Mouse (Mus musculus) intestine, embryonic 15.5 days (tissue): ENCODE measurements around the gene Ankrd55. TPM values are rescaled to one million over a fixed set of nuclear protein-coding genes. Genes with fewer than 3 reads are reported as not detected.
"Not testable (repeated sequence)": the region's sequence is repeated elsewhere in the genome, so short reads cannot be mapped to it uniquely, and the experiment has no call there.

Experiments
- ATAC-seq: fragments of 200-750 bp; cut with Nextera tagmentation; 2 replicates; pipeline ENCODE4 v1.8.0; 2017; ENCODE audit warnings: moderate TSS enrichment, moderate library complexity
- H3K27ac ChIP-seq: fragments of 300-500 bp; sonication (generic); 2 replicates; pipeline ENCODE4 v1.5.1; 2015; ENCODE audit warnings: mild to moderate bottlenecking, inconsistent platforms
- H3K27me3 ChIP-seq: fragments of 300-500 bp; sonication (generic); replicated peaks from 2 replicates; pipeline ENCODE4 v1.6.1; 2015; ENCODE audit warnings: inconsistent platforms
- H3K36me3 ChIP-seq: fragments of 300-500 bp; sonication (generic); 2 replicates; pipeline ENCODE4 v1.6.1; 2015; ENCODE audit warnings: inconsistent platforms
- H3K4me1 ChIP-seq: fragments of 300-500 bp; sonication (generic); replicated peaks from 2 replicates; pipeline ENCODE4 v1.6.1; 2015; ENCODE audit warnings: inconsistent platforms
- H3K4me2 ChIP-seq: fragments of 300-500 bp; sonication (generic); replicated peaks from 2 replicates; pipeline ENCODE4 v1.6.1; 2015; ENCODE audit warnings: mild to moderate bottlenecking, inconsistent platforms
- H3K4me3 ChIP-seq: fragments of 300-500 bp; sonication (generic); replicated peaks from 2 replicates; pipeline ENCODE4 v1.5.1; 2015; ENCODE audit warnings: inconsistent platforms
- H3K9ac ChIP-seq: fragments of 300-500 bp; sonication (generic); 2 replicates; pipeline ENCODE4 v1.6.1; 2015; ENCODE audit warnings: inconsistent platforms
- H3K9me3 ChIP-seq: fragments of 300-500 bp; sonication (generic); 2 replicates; pipeline ENCODE4 v1.6.1; 2016; ENCODE audit warnings: inconsistent platforms
- WGBS: fragments of 180-500 bp; shearing (Covaris S2); methylation state at CpG from one replicate; pipeline ENCODE4 v1.1.7; 2015; 5-methylcytosine and 5-hydroxymethylcytosine counted together
- polyA plus RNA-seq: library from polyadenylated mRNA; unstranded; fragments of >200 nt; fragmentation: Nextera tagmentation; extraction: Ambion mirVana; gene quantifications from 2 replicates; pipeline ENCODE4 v1.2.1, GENCODE M21; 2015

Gene Ankrd55
- polyA plus RNA-seq, 1 experiment from 2014 or later, result 0.21 TPM

DNA sequence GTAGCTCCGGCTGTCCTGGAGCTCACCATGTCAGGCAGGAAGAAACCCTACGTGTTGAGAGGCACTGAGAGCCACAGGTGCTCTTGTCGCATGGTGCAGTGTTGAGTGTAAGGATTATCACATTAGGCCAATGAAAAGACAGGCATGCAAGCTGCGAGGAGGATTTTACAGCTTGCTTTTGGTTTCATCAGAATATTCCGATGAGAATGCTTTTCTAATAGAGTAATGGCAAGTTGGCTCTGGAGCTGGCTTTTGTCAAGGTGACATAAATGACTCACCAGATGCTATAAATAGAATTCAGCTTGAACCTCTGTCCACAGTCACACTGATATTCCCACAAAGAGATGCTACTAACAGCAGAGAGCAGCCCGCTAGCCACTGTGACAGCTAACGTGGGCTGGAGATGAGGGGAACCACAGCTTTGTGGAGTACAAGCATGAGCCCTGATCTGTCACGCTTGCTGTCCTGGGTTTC, 137.0 kb downstream of the Ankrd55 start:
- Histone ChIP-seq H3K4me3 (no peak overlapping the region), H3K27me3 (no peaks in the 10 kb centered on the region), H3K4me1 (0 out of 2 replicates have a peak, but pooled peaks cover 3% of the 10 kb centered on the region), H3K36me3 (no peaks in the 10 kb centered on the region), H3K9ac (no peak overlapping the region), H3K9me3 (no peaks in the 10 kb centered on the region), H3K4me2 (no peak overlapping the region), H3K27ac (no peak overlapping the region; the same call in 1 of the 2 replicates)
- 0 out of 2 replicates have a peak, but pooled peaks have one; percentile 34 for ATAC-seq
- 34% methylated on average over 8 of the region's 8 CpGs for WGBS

DNA sequence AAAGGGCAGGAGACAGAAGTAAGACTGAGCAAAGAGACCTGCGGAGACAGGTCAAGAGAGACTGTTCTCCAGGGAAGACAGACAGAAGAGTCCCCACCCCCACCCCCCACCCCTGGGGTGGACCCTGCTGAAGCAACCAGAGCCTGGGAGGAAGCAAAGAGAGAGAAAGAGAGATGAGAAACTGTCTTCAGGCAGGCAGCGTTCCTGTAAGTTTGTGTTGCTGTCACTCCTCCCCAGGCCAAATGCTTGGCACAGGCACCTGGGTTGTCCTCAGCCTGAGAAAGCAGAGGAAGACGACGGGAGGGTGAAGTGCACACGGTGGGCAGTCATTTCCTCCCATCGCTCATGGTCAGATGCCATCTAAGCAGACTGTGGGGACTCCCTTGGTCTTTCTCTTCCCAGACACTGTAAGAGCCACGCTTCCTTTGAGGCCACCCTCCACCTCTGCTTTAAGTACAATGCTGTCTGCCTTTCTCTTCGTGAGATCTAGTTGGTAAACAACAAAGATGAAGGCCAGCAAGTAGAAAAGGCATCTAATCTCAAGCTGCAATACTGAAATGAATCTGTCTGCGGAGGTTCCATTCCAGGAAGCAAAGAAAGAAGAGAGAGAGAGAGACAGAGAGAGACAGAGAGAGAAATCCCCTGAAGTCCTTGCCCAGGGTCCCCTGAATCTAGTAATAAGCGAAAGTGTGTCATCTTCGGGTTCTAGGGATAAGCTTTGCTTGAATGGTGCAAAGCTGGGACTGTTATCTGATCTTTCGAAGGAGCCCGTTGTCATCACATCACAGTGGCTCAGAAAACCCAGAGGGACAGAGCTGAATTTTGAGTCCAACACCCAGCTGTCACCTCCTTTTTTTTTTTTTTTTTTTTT, 138.2 kb downstream of the Ankrd55 start:
- H3K36me3 ChIP-seq, result no peaks in the 10 kb centered on the region

DNA sequence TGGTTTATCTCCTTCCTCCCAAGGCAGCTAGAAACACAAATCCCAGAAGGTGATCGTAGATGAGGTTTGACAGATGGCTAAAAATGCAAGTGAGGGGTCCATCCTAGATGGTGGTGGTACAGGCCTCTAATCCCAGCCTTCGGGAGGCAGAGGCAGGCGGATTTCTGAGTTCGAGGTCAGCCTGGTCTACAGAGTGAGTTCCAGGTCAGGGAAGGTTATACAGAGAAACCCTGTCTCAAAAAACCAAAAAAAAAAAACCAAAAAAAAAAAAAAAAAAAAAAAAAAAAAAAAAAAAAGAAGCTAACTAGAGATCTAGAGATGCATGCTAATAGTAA, 138.9 kb downstream of the Ankrd55 start:
- H3K9ac ChIP-seq, H3K4me3 ChIP-seq, H3K4me1 ChIP-seq, ATAC-seq, H3K27ac ChIP-seq, H3K27me3 ChIP-seq, H3K36me3 ChIP-seq, H3K9me3 ChIP-seq, H3K4me2 ChIP-seq: not testable (repeated sequence)
- WGBS, result 92% methylated on average over 4 of the region's 4 CpGs

More for the DNA sequence above, 138.2 kb downstream of the Ankrd55 start:
- Histone ChIP-seq H3K27me3 (no peaks in the 10 kb centered on the region), H3K9me3 (no peaks in the 10 kb centered on the region), H3K4me2 (no peak overlapping the region), H3K9ac (no peak overlapping the region), H3K27ac (no peak overlapping the region; the same call in 1 of the 2 replicates), H3K4me3 (no peak overlapping the region), H3K4me1 (0 out of 2 replicates have a peak, but pooled peaks cover 3% of the 10 kb centered on the region)
- ATAC-seq, result no peak
- 62% methylated on average over 13 of the region's 13 CpGs for WGBS

DNA sequence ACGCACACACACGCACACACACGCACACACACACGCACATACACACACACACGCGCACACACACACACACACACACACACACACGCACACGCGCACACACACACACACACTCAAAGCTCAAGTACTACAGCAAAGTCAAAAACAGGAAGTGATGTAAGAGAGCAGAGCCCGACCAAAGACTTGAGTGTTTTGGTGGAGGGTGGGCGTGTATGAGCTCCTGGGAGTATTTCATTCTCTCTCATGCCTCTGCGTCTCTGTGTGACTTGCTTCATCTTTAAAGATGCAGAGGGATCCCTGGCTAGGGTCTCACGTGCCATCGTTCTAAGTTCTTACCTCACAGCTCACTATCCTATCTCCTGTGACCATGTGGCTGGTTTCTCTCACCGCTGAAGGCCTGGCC, 139.3 kb downstream of the Ankrd55 start:
- Histone ChIP-seq H3K9me3 (no peaks in the 10 kb centered on the region), H3K4me2 (no peak overlapping the region), H3K4me1 (0 out of 2 replicates have a peak, but pooled peaks cover 3% of the 10 kb centered on the region), H3K27me3 (no peaks in the 10 kb centered on the region), H3K27ac (no peak overlapping the region), H3K4me3 (no peak overlapping the region), H3K36me3 (no peaks in the 10 kb centered on the region), H3K9ac (no peak overlapping the region)
- WGBS, result 86% methylated on average over 15 of the region's 15 CpGs
- ATAC-seq, result no peak

DNA sequence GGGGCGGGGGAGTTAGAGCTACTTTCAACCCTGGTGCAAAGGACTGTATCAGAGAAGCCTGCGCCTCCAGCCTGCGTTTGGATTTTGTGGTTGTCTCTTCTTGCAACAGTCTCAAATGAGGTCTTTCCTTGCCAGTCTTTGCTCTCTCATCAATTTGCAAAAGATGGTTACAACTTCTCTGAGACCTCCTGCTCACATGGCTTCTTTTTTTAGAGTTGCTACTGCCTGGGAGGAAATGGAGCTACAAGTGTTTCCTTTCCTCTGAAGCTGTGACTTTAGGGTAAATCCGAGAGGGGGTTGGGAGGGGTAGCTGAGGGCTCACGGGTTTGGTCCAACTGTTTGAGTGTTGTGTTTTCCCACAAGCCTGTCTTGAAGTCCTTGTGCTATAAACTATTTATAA, 145.0 kb downstream of the Ankrd55 start:
- no peak for ATAC-seq
- 0 out of 2 replicates have a peak overlapping the region, but pooled peaks have one; percentile 3 for H3K27ac ChIP-seq
- H3K27me3 ChIP-seq, result no peaks in the 10 kb centered on the region
- H3K4me3 ChIP-seq, result no peak overlapping the region
- H3K9me3 ChIP-seq, result no peaks in the 10 kb centered on the region
- H3K4me1 ChIP-seq, result 0 out of 2 replicates have a peak, but pooled peaks cover 4% of the 10 kb centered on the region
- no peaks in the 10 kb centered on the region for H3K36me3 ChIP-seq
- WGBS, result 58% methylated on average over 5 of the region's 5 CpGs
- no peak overlapping the region for H3K9ac ChIP-seq
- H3K4me2 ChIP-seq, result no peak overlapping the region

Other genes with a start within 250 kb of the Ankrd55 start
- gene Il6st, start 175.6 kb downstream of the Ankrd55 start, polyA plus RNA-seq, result 31.9 and 37.8 TPM in 2 replicates